Mouse (Mus musculus): ENCODE measurements at regions not wholly inside any gene's neighbourhood (a gene's known extent, or its start where the extent isn't known, plus 50 kb on each side); places are given as distances from the start of the nearest gene placed in this dataset.

- no peak overlapping the region for H3K4me3 ChIP-seq
- H3K4me2 ChIP-seq (ENCODE audit: low read depth) = no peak overlapping the region
- H3K79me2 ChIP-seq (ENCODE audit: control insufficient read depth, insufficient read depth) = no peaks in the 10 kb centered on the region
- no peaks in the 10 kb centered on the region for H3K27me3 ChIP-seq (ENCODE audit: control insufficient read depth, insufficient read depth, insufficient read length)
- TF ChIP-seq MYOG (IDR thresholded peaks at IDR 0.05; ENCODE audit: control insufficient read depth in 1 of 3, insufficient read depth in 1 of 3, insufficient read length in 2 of 3, low read depth in 2 of 3) = no peak
- no peaks in the 10 kb centered on the region for H3K36me3 ChIP-seq (ENCODE audit: control insufficient read depth, insufficient read depth)
- no peak overlapping the region for H3ac ChIP-seq (ENCODE audit: control insufficient read depth, insufficient read length)
These were observed 114.8 kb upstream of the Fam49a start for GRCm38 (mm10) chr12:12147088-12147687.

GRCm38 (mm10) chr12:12147847-12148246, 114.1 kb upstream of the Fam49a start:
- Histone ChIP-seq H3ac (ENCODE audit: control insufficient read depth, insufficient read length) (no peak overlapping the region), H3K36me3 (ENCODE audit: control insufficient read depth, insufficient read depth) (no peaks in the 10 kb centered on the region), H3K4me2 (ENCODE audit: low read depth) (no peak overlapping the region), H3K27me3 (ENCODE audit: control insufficient read depth, insufficient read depth, insufficient read length) (no peaks in the 10 kb centered on the region), H3K4me3 (no peak overlapping the region), H3K79me2 (ENCODE audit: control insufficient read depth, insufficient read depth) (no peaks in the 10 kb centered on the region)
- TF ChIP-seq USF1 (IDR thresholded peaks at IDR 0.05; ENCODE audit: low read depth) = no peak
- no peak for TF ChIP-seq POLR2A (IDR thresholded peaks at IDR 0.05; ENCODE audit: insufficient read length, low read depth)
- no peak for TF ChIP-seq TCF3 (IDR thresholded peaks at IDR 0.05; ENCODE audit: insufficient read length, low read depth)
- TF ChIP-seq TCF12 (IDR thresholded peaks at IDR 0.05; ENCODE audit: insufficient read depth, poor library complexity, severe bottlenecking) = no peak
- TF ChIP-seq MYOG (IDR thresholded peaks at IDR 0.05; ENCODE audit: control insufficient read depth in 1 of 3, insufficient read depth in 1 of 3, insufficient read length in 2 of 3, low read depth in 2 of 3) = no peak
- no peak for TF ChIP-seq MAX (IDR thresholded peaks at IDR 0.05; ENCODE audit: low read depth)
- TF ChIP-seq E2F4 (IDR thresholded peaks at IDR 0.05; ENCODE audit: insufficient read depth) = no peak

- no peak overlapping the region for H3K4me3 ChIP-seq
- H3K79me2 ChIP-seq (ENCODE audit: control insufficient read depth, insufficient read depth) = no peaks in the 10 kb centered on the region
- H3K27me3 ChIP-seq (ENCODE audit: control insufficient read depth, insufficient read depth, insufficient read length) = no peaks in the 10 kb centered on the region
- no peak overlapping the region for H3K4me2 ChIP-seq (ENCODE audit: low read depth)
- no peaks in the 10 kb centered on the region for H3K36me3 ChIP-seq (ENCODE audit: control insufficient read depth, insufficient read depth)
- H3ac ChIP-seq (ENCODE audit: control insufficient read depth, insufficient read length) = no peak overlapping the region
- TF ChIP-seq TCF12 (IDR thresholded peaks at IDR 0.05; ENCODE audit: insufficient read depth, poor library complexity, severe bottlenecking) (no peak), E2F4 (IDR thresholded peaks at IDR 0.05; ENCODE audit: insufficient read depth) (no peak), USF1 (IDR thresholded peaks at IDR 0.05; ENCODE audit: low read depth) (no peak), TCF3 (IDR thresholded peaks at IDR 0.05; ENCODE audit: insufficient read length, low read depth) (no peak)
These were observed 113.1 kb upstream of the Fam49a start for GRCm38 (mm10) chr12:12148659-12149399.

GRCm38 (mm10) chr12:12164411-12164810, 97.5 kb upstream of the Fam49a start:
- Histone ChIP-seq H3K27me3 (ENCODE audit: control insufficient read depth, insufficient read depth, insufficient read length) (no peaks in the 10 kb centered on the region), H3K4me2 (ENCODE audit: low read depth) (no peak overlapping the region), H3K79me2 (ENCODE audit: control insufficient read depth, insufficient read depth) (no peaks in the 10 kb centered on the region), H3K36me3 (ENCODE audit: control insufficient read depth, insufficient read depth) (no peaks in the 10 kb centered on the region), H3K4me3 (no peak overlapping the region), H3ac (ENCODE audit: control insufficient read depth, insufficient read length) (no peak overlapping the region)
- TF ChIP-seq TCF12 (IDR thresholded peaks at IDR 0.05; ENCODE audit: insufficient read depth, poor library complexity, severe bottlenecking) (no peak), USF1 (IDR thresholded peaks at IDR 0.05; ENCODE audit: low read depth) (no peak), CEBPB (IDR thresholded peaks at IDR 0.05; ENCODE audit: insufficient read depth, poor library complexity, severe bottlenecking) (no peak), MAX (IDR thresholded peaks at IDR 0.05; ENCODE audit: low read depth) (no peak), POLR2AphosphoS2 (IDR thresholded peaks at IDR 0.05; ENCODE audit: insufficient read length, low read depth) (no peak), MYOD1 (IDR thresholded peaks at IDR 0.05; ENCODE audit: control insufficient read depth in 1 of 3, insufficient read length in 2 of 3, low read depth in 2 of 3) (no peak), TCF3 (IDR thresholded peaks at IDR 0.05; ENCODE audit: insufficient read length, low read depth) (no peak), E2F4 (IDR thresholded peaks at IDR 0.05; ENCODE audit: insufficient read depth) (no peak), MYOG (IDR thresholded peaks at IDR 0.05; ENCODE audit: control insufficient read depth in 1 of 3, insufficient read depth in 1 of 3, insufficient read length in 2 of 3, low read depth in 2 of 3) (no peak), POLR2A (IDR thresholded peaks at IDR 0.05; ENCODE audit: insufficient read length, low read depth) (no peak)

- H3K27me3 ChIP-seq (ENCODE audit: control insufficient read depth, insufficient read depth, insufficient read length) = no peaks in the 10 kb centered on the region
- H3ac ChIP-seq (ENCODE audit: control insufficient read depth, insufficient read length) = no peak overlapping the region
- TF ChIP-seq POLR2A (IDR thresholded peaks at IDR 0.05; ENCODE audit: insufficient read length, low read depth) (no peak), MYOD1 (IDR thresholded peaks at IDR 0.05; ENCODE audit: control insufficient read depth in 1 of 3, insufficient read length in 2 of 3, low read depth in 2 of 3) (no peak), TCF3 (IDR thresholded peaks at IDR 0.05; ENCODE audit: insufficient read length, low read depth) (no peak), MYOG (IDR thresholded peaks at IDR 0.05; ENCODE audit: control insufficient read depth in 1 of 3, insufficient read depth in 1 of 3, insufficient read length in 2 of 3, low read depth in 2 of 3) (no peak), TCF12 (IDR thresholded peaks at IDR 0.05; ENCODE audit: insufficient read depth, poor library complexity, severe bottlenecking) (no peak), CEBPB (IDR thresholded peaks at IDR 0.05; ENCODE audit: insufficient read depth, poor library complexity, severe bottlenecking) (no peak), SRF (IDR thresholded peaks at IDR 0.05; ENCODE audit: control insufficient read depth, insufficient read length, low read depth) (no peak), USF1 (IDR thresholded peaks at IDR 0.05; ENCODE audit: low read depth) (no peak), POLR2AphosphoS2 (IDR thresholded peaks at IDR 0.05; ENCODE audit: insufficient read length, low read depth) (no peak), REST (IDR thresholded peaks at IDR 0.05; ENCODE audit: insufficient read depth, insufficient read length) (no peak), MAX (IDR thresholded peaks at IDR 0.05; ENCODE audit: low read depth) (no peak), E2F4 (IDR thresholded peaks at IDR 0.05; ENCODE audit: insufficient read depth) (no peak)
- H3K36me3 ChIP-seq (ENCODE audit: control insufficient read depth, insufficient read depth) = no peaks in the 10 kb centered on the region
- no peak overlapping the region for H3K4me2 ChIP-seq (ENCODE audit: low read depth)
- no peaks in the 10 kb centered on the region for H3K79me2 ChIP-seq (ENCODE audit: control insufficient read depth, insufficient read depth)
- no peak overlapping the region for H3K4me3 ChIP-seq
These were observed 91.4 kb upstream of the Fam49a start for GRCm38 (mm10) chr12:12170581-12170980.

Measured in myocyte (in vitro differentiated cells).